ENCODE assay signal across 7 mouse cellular contexts in genomic region chr6:38533428-38534405, GRCm38 (mm10). TPM values are rescaled to one million over a fixed set of nuclear protein-coding genes. Genes with fewer than 3 reads are reported as not detected.
DNase-seq lines count a peak whose midpoint lies in the region; ATAC-seq and TF ChIP-seq lines count a peak whose summit lies in the region.

TSS of gene Fmc1 (plus strand) at chr6:38533502.

- H3K4me2 ChIP-seq in intestine, postnatal 0 days (replicated peaks; ENCODE audit: low read depth): peak within 1 kb of the TSS; percentile 81
- H3K4me2 ChIP-seq in midbrain, embryonic 12.5 days (replicated peaks): peak within 1 kb of the TSS; percentile 78

- DNase-seq in adrenal gland, postnatal 10 days: peak; percentile 95
- DNase-seq in embryonic facial prominence, embryonic 10.5 days (ENCODE audit: low spot score): peak; percentile 97
- DNase-seq in gonadal fat pad, adult 2 months (ENCODE audit: low read depth): peak; percentile 98
- DNase-seq in left cerebral cortex, postnatal 4 days: peak; percentile 99

- peak within 1 kb of the TSS; percentile 77 for H3K9ac ChIP-seq in intestine, postnatal 0 days (ENCODE audit: low read depth, low read length)
- H3K9ac ChIP-seq in midbrain, embryonic 12.5 days (replicated peaks): peak within 1 kb of the TSS; percentile 76

- no peaks in the 10 kb centered on the region for H3K9me3 ChIP-seq in embryonic facial prominence, embryonic 10.5 days
- H3K9me3 ChIP-seq in intestine, postnatal 0 days (ENCODE audit: control insufficient read depth): no peaks in the 10 kb centered on the region
- H3K9me3 ChIP-seq in midbrain, embryonic 12.5 days: no peaks in the 10 kb centered on the region

- peak; percentile 93 for ATAC-seq in intestine, postnatal 0 days
- ATAC-seq in midbrain, embryonic 12.5 days (ENCODE audit: low FRiP score, low read depth): peak; percentile 90

- WGBS in embryonic facial prominence, embryonic 10.5 days: 6% methylated on average over 41 of the region's 41 CpGs
- WGBS in intestine, postnatal 0 days: 3% methylated on average over 41 of the region's 41 CpGs
- 5% methylated on average over 41 of the region's 41 CpGs for WGBS in midbrain, embryonic 12.5 days
- WGBS in small intestine, adult 2 months: under 1% methylated on average over 41 of the region's 41 CpGs

- H3K27ac ChIP-seq in embryonic facial prominence, embryonic 10.5 days (replicated peaks): peak within 1 kb of the TSS; percentile 97
- peak within 1 kb of the TSS; percentile 93 for H3K27ac ChIP-seq in intestine, postnatal 0 days (ENCODE audit: low read depth, low read length)
- peak within 1 kb of the TSS; percentile 95 for H3K27ac ChIP-seq in midbrain, embryonic 12.5 days (replicated peaks)
- peak within 1 kb of the TSS; percentile 95 for H3K27ac ChIP-seq in small intestine, adult 2 months (ENCODE audit: insufficient read depth, low read depth, low read length)

- H3K27me3 ChIP-seq in embryonic facial prominence, embryonic 10.5 days (replicated peaks; ENCODE audit: low read depth, poor library complexity, severe bottlenecking): no peaks in the 10 kb centered on the region
- no peaks in the 10 kb centered on the region for H3K27me3 ChIP-seq in intestine, postnatal 0 days (replicated peaks; ENCODE audit: control insufficient read depth, insufficient read depth, low read length)
- H3K27me3 ChIP-seq in midbrain, embryonic 12.5 days: no peaks in the 10 kb centered on the region
- H3K27me3 ChIP-seq in small intestine, adult 2 months (ENCODE audit: control insufficient read depth, insufficient read depth, low read length): no peaks in the 10 kb centered on the region

- peaks cover 23% of the 10 kb centered on the region for H3K4me1 ChIP-seq in embryonic facial prominence, embryonic 10.5 days
- H3K4me1 ChIP-seq in intestine, postnatal 0 days (replicated peaks; ENCODE audit: control insufficient read depth, insufficient read depth, low read length): no peaks in the 10 kb centered on the region
- no peaks in the 10 kb centered on the region for H3K4me1 ChIP-seq in midbrain, embryonic 12.5 days
- H3K4me1 ChIP-seq in small intestine, adult 2 months (ENCODE audit: control insufficient read depth, insufficient read depth, insufficient read length, low read length): peaks cover 4% of the 10 kb centered on the region; the same call in 1 of the 2 replicates

- H3K36me3 ChIP-seq in embryonic facial prominence, embryonic 10.5 days (replicated peaks): no peaks in the 10 kb centered on the region
- no peaks in the 10 kb centered on the region for H3K36me3 ChIP-seq in intestine, postnatal 0 days (ENCODE audit: control insufficient read depth, insufficient read depth)
- H3K36me3 ChIP-seq in midbrain, embryonic 12.5 days: no peaks in the 10 kb centered on the region
- H3K36me3 ChIP-seq in small intestine, adult 2 months (ENCODE audit: control insufficient read depth, insufficient read depth, low read length): no peaks in the 10 kb centered on the region

- TF ChIP-seq CTCF in intestine, postnatal 0 days (IDR thresholded peaks at IDR 0.05; ENCODE audit: low read depth): peak; percentile 71
- no peak for TF ChIP-seq CTCF in small intestine, adult 2 months (IDR thresholded peaks at IDR 0.05; ENCODE audit: extremely low read depth, insufficient read length, insufficient replicate concordance, low read depth, low read length)

- peak within 1 kb of the TSS; percentile 90 for H3K4me3 ChIP-seq in embryonic facial prominence, embryonic 10.5 days
- peak within 1 kb of the TSS; percentile 90 for H3K4me3 ChIP-seq in intestine, postnatal 0 days (ENCODE audit: low read depth, low read length)
- H3K4me3 ChIP-seq in midbrain, embryonic 12.5 days: peak within 1 kb of the TSS; percentile 84
- peak within 1 kb of the TSS; percentile 89 for H3K4me3 ChIP-seq in small intestine, adult 2 months (ENCODE audit: low read depth, low read length)

- peak; percentile 79; the same call in 1 of the 2 replicates for TF ChIP-seq POLR2A in small intestine, adult 2 months (IDR thresholded peaks at IDR 0.05; ENCODE audit: low read depth, low read length)

- intact Hi-C loops in left cerebral cortex, postnatal 4 days (cut with DNase I): loop anchor here (2.0 kb wide), 1 partner anchor 17 kb away; the partner anchor contains the start of gene Luc7l2

RNA-seq across cellular contexts. Expression of gene Fmc1, which starts in this region (rescaled TPM):
- total RNA-seq in adrenal gland, postnatal 10 days (2021): 100 to 1,000 TPM; 204 to 233 TPM
- 97.6 and 102 TPM in 2 replicates for polyA plus RNA-seq in embryonic facial prominence, embryonic 10.5 days (2016; fragmentation: Nextera tagmentation; extraction: Ambion mirVana)
- polyA plus RNA-seq in gonadal fat pad, adult 2 months (2012; rRNA removed): 153 and 181 TPM in 2 replicates
- 129 TPM in 2 replicates for polyA plus RNA-seq in intestine, postnatal 0 days (2015; fragmentation: Nextera tagmentation; extraction: Ambion mirVana)
- 10 to 100 TPM; 49.6 to 52.0 TPM for total RNA-seq in left cerebral cortex, postnatal 4 days (2021)
- 131 and 133 TPM in 2 replicates for polyA plus RNA-seq in midbrain, embryonic 12.5 days (2016; fragmentation: Nextera tagmentation; extraction: Ambion mirVana)
- polyA plus RNA-seq in small intestine, adult 2 months (2012; rRNA removed): 206 and 314 TPM in 2 replicates

Comparison
In these comparisons a context has a peak if more than half of its experiments do, and no peak if none do; other contexts are left out.
1. Peak in every context shown above with its lines: DNase-seq, ATAC-seq, H3K4me3 ChIP-seq and H3K27ac ChIP-seq.